Mouse (Mus musculus) CH12.LX (cell line): ENCODE data around the gene Ugt1a6b. TPM values are rescaled to one million over a fixed set of nuclear protein-coding genes. Genes with fewer than 3 reads are reported as not detected.

ENCODE experiments used
- DNase-seq: peaks from one replicate; pipeline ENCODE4 v3.0.0-alpha.2; 2013; ENCODE audit errors: extremely low read depth
- H3K27ac ChIP-seq: 2 replicates; pipeline ENCODE4 v1.5.1; 2012; ENCODE audit warnings: low read depth, mild to moderate bottlenecking, control low read depth, moderate library complexity; ENCODE audit not compliant: insufficient read depth
- H3K27me3 ChIP-seq: replicated peaks from 2 replicates; pipeline ENCODE3; 2012; ENCODE audit warnings: inconsistent platforms
- H3K36me3 ChIP-seq, 2 experiments: replicated peaks in 1 of 2; 2 replicates each; pipeline versions ENCODE3 to v1.6.1; 2012; ENCODE audit warnings: inconsistent platforms in 1 of 2, low read length in 1 of 2, mild to moderate bottlenecking in 1 of 2, mixed read lengths in 1 of 2, moderate library complexity in 1 of 2; ENCODE audit not compliant: control insufficient read depth in 1 of 2, insufficient read depth in 1 of 2
- H3K4me1 ChIP-seq, 2 experiments: 2 replicates each; pipeline ENCODE4 v1.6.1; 2012; ENCODE audit warnings: inconsistent platforms in 1 of 2, moderate library complexity in 1 of 2; ENCODE audit not compliant: insufficient read depth in 2 of 2, control insufficient read depth in 1 of 2
- H3K4me2 ChIP-seq: 2 replicates; pipeline ENCODE4 v1.6.1; 2012; ENCODE audit warnings: low read depth, mild to moderate bottlenecking, control low read depth; ENCODE audit not compliant: poor library complexity, insufficient read depth, severe bottlenecking
- H3K4me3 ChIP-seq, 3 experiments: fragments of 150-350 bp in 1 of 3; sonication (generic) in 1 of 3; replicated peaks in 1 of 3; 2 replicates each; pipeline versions ENCODE3 to v1.5.1; 2011 to 2012; ENCODE audit warnings: low read depth in 2 of 3, low read length in 2 of 3, mild to moderate bottlenecking in 2 of 3, moderate library complexity in 2 of 3, control low read depth in 1 of 3, improper control_type of control experiment in 1 of 3, inconsistent platforms in 1 of 3, mixed read lengths in 1 of 3; ENCODE audit not compliant: poor library complexity in 1 of 3
- H3K79me2 ChIP-seq: replicated peaks from 2 replicates; pipeline ENCODE4 v1.6.1; 2012; ENCODE audit warnings: mild to moderate bottlenecking, moderate library complexity; ENCODE audit not compliant: control insufficient read depth, poor library complexity, insufficient read depth, severe bottlenecking; ENCODE audit errors: extremely low read depth
- H3K9ac ChIP-seq: 2 replicates; pipeline ENCODE4 v1.6.1; 2012; ENCODE audit warnings: low read depth, mild to moderate bottlenecking, control low read depth, moderate library complexity; ENCODE audit not compliant: insufficient read depth
- H3K9me3 ChIP-seq: replicated peaks from 2 replicates; pipeline ENCODE3; 2012; ENCODE audit warnings: low read length, inconsistent platforms, mixed read lengths
- CHD2 ChIP-seq: IDR thresholded peaks from 2 replicates; pipeline ENCODE4 v1.6.1; 2011; ENCODE audit warnings: low read length, improper control_type of control experiment
- CTCF ChIP-seq, 2 experiments: IDR thresholded peaks in 1 of 2; conservative IDR thresholded peaks in 1 of 2; 2 replicates each; pipeline ENCODE4 v1.5.1; 2011 to 2012; ENCODE audit warnings: low read depth in 2 of 2, low read length in 2 of 2, improper control_type of control experiment in 1 of 2, inconsistent platforms in 1 of 2, mild to moderate bottlenecking in 1 of 2, moderate library complexity in 1 of 2
- E2F4 ChIP-seq: IDR thresholded peaks from 2 replicates; pipeline ENCODE4 v1.6.1; 2011; ENCODE audit warnings: low read depth, low read length, improper control_type of control experiment; ENCODE audit not compliant: insufficient replicate concordance
- IRF4 ChIP-seq: IDR thresholded peaks from 2 replicates; pipeline ENCODE4 v1.6.1; 2014; ENCODE audit warnings: low read depth, mild to moderate bottlenecking, inconsistent platforms, low read length, improper control_type of control experiment
- JUN ChIP-seq: IDR thresholded peaks from 2 replicates; pipeline ENCODE4 v1.6.1; 2011; ENCODE audit warnings: low read depth, mild to moderate bottlenecking, low read length, improper control_type of control experiment, moderate library complexity; ENCODE audit not compliant: insufficient read depth
- JUND ChIP-seq: conservative IDR thresholded peaks from 2 replicates; pipeline ENCODE4 v1.6.1; 2011; ENCODE audit warnings: low read depth, low read length, improper control_type of control experiment
- KAT2A ChIP-seq: IDR thresholded peaks from 2 replicates; pipeline ENCODE4 v1.6.1; 2012; ENCODE audit warnings: low read length, improper control_type of control experiment, inconsistent platforms; ENCODE audit not compliant: insufficient replicate concordance
- MAFK ChIP-seq: IDR thresholded peaks from 2 replicates; pipeline ENCODE4 v1.6.1; 2011; ENCODE audit warnings: low read length, improper control_type of control experiment; ENCODE audit not compliant: insufficient replicate concordance
- MEF2A ChIP-seq: IDR thresholded peaks from 2 replicates; pipeline ENCODE4 v1.6.1; 2014; ENCODE audit warnings: low read depth, mild to moderate bottlenecking, inconsistent platforms, low read length, improper control_type of control experiment, borderline replicate concordance
- MYC ChIP-seq: IDR thresholded peaks from 2 replicates; pipeline ENCODE4 v1.6.1; 2011; ENCODE audit warnings: low read depth, mild to moderate bottlenecking, improper control_type of control experiment, low read length
- NELFE ChIP-seq: IDR thresholded peaks from 2 replicates; pipeline ENCODE4 v1.6.1; 2011; ENCODE audit warnings: low read depth, low read length, improper control_type of control experiment
- PAX5 ChIP-seq: IDR thresholded peaks from 2 replicates; pipeline ENCODE4 v1.6.1; 2012; ENCODE audit warnings: low read length, inconsistent platforms, mixed read lengths
- POLR2A ChIP-seq: IDR thresholded peaks from 2 replicates; pipeline ENCODE4 v1.6.1; 2011; ENCODE audit warnings: low read depth, mild to moderate bottlenecking, improper control_type of control experiment, low read length
- POLR2AphosphoS2 ChIP-seq: IDR thresholded peaks from 2 replicates; pipeline ENCODE4 v1.6.1; 2011; ENCODE audit warnings: low read depth, low read length, improper control_type of control experiment
- RAD21 ChIP-seq: IDR thresholded peaks from 2 replicates; pipeline ENCODE4 v1.6.1; 2011; ENCODE audit warnings: low read depth, mild to moderate bottlenecking, low read length, improper control_type of control experiment, moderate library complexity
- RCOR1 ChIP-seq: conservative IDR thresholded peaks from 2 replicates; pipeline ENCODE4 v1.6.1; 2012; ENCODE audit warnings: low read depth, mild to moderate bottlenecking, inconsistent platforms, low read length, improper control_type of control experiment
- SIN3A ChIP-seq: IDR thresholded peaks from 2 replicates; pipeline ENCODE4 v1.6.1; 2012; ENCODE audit warnings: low read length, improper control_type of control experiment, inconsistent platforms
- TCF12 ChIP-seq: IDR thresholded peaks from 2 replicates; pipeline ENCODE4 v1.6.1; 2014; ENCODE audit warnings: low read depth, mild to moderate bottlenecking, inconsistent platforms, low read length, improper control_type of control experiment
- USF2 ChIP-seq: conservative IDR thresholded peaks from 2 replicates; pipeline ENCODE4 v1.6.1; 2011; ENCODE audit warnings: low read depth, low read length, improper control_type of control experiment
- ZMIZ1 ChIP-seq: IDR thresholded peaks from 2 replicates; pipeline ENCODE4 v1.6.1; 2012; ENCODE audit warnings: low read depth, mild to moderate bottlenecking, inconsistent platforms, low read length, improper control_type of control experiment
- dilution Hi-C: fragments of 300-500 bp; cut with MboI; formaldehyde crosslinking; loops from 2 replicates; pipeline ENCODE4 v1.14.3; 2020; ENCODE audit warnings: low sequenced_read_pairs; ENCODE audit not compliant: extremely low pct_unique_long_range_greater_than_20kb, extremely low pct_ligation_motif_present
- in situ Hi-C: fragments of 300-500 bp; cut with MboI; formaldehyde crosslinking; loops from 3 replicates; pipeline ENCODE4 v1.14.3; 2019; ENCODE audit warnings: low sequenced_read_pairs, low pct_ligation_motif_present, low pct_unique_long_range_greater_than_20kb, mixed read lengths
- polyA plus RNA-seq: library from polyadenylated mRNA; unstranded; fragments of >175 nt; gene quantifications from 2 replicates; pipeline ENCODE4 v1.2.1, GENCODE M21; 2012; ENCODE audit warnings: low read depth; ENCODE audit not compliant: insufficient read length
- total RNA-seq, 2 experiments: library from RNA; depleted of rRNA; stranded (reverse); fragments of 300-350 nt in 1 of 2; fragments of >200 nt in 1 of 2; gene quantifications; 2 replicates each; pipeline ENCODE4 v1.2.3; 2012 to 2014

Ugt1a6b gene
- total and polyA plus RNA-seq, 3 experiments = 0.13 to 0.26 TPM; not detected in 1

GRCm38 (mm10) chr1:88260114-88260513 lies 157.1 kb downstream of the Ugt1a6b start:
- no peak overlapping the region for H3K27ac ChIP-seq
- peaks cover 35% of the 10 kb centered on the region for H3K9me3 ChIP-seq
- peaks cover 2 to 29% of the 10 kb centered on the region in 2 experiments; a peak in 3 of 4 replicates for H3K4me1 ChIP-seq
- no peaks in the 10 kb centered on the region for H3K79me2 ChIP-seq
- in situ Hi-C loops = no loop called here
- H3K9ac ChIP-seq = no peak overlapping the region
- no peak for DNase-seq
- no peak overlapping the region for H3K4me2 ChIP-seq
- H3K4me3 ChIP-seq = no peak overlapping the region
- H3K27me3 ChIP-seq = peaks cover under 1% of the 10 kb centered on the region
- peaks cover 25 to 53% of the 10 kb centered on the region in 2 experiments for H3K36me3 ChIP-seq
- TF ChIP-seq NELFE (no peak), CTCF (conservative IDR thresholded peaks at IDR 0.05 in 1 of 2, IDR thresholded peaks at IDR 0.05 in 1 of 2; ENCODE audit: low read depth in 2 of 2, low read length in 2 of 2) (no peak), E2F4 (no peak), MYC (no peak), POLR2AphosphoS2 (peak; percentile 4; the same call in 1 of the 2 replicates), ZMIZ1 (no peak), PAX5 (no peak)
- dilution Hi-C loops = no loop called here

GRCm38 (mm10) chr1:88260604-88261377 lies 157.7 kb downstream of the Ugt1a6b start:
- Histone ChIP-seq H3K79me2 (no peaks in the 10 kb centered on the region), H3K36me3 (peaks cover 32 to 60% of the 10 kb centered on the region in 2 experiments), H3K9ac (no peak overlapping the region), H3K9me3 (peaks cover 29% of the 10 kb centered on the region), H3K4me2 (no peak overlapping the region), H3K4me1 (peaks cover 2 to 29% of the 10 kb centered on the region in 2 experiments; a peak in 3 of 4 replicates), H3K4me3 (no peak overlapping the region), H3K27me3 (no peaks in the 10 kb centered on the region), H3K27ac (no peak overlapping the region)
- DNase-seq = no peak
- TF ChIP-seq POLR2A (peak; percentile 3; the same call in 1 of the 2 replicates), RAD21 (no peak), MAFK (no peak), NELFE (no peak), MEF2A (no peak), USF2 (no peak), ZMIZ1 (0 out of 2 replicates have a peak, but pooled peaks have one; percentile 64)
- dilution Hi-C loops (no loop called here), in situ Hi-C loops (no loop called here)

GRCm38 (mm10) chr1:88261706-88262105 lies 158.7 kb downstream of the Ugt1a6b start:
- in situ Hi-C loops = no loop called here
- Histone ChIP-seq H3K79me2 (no peaks in the 10 kb centered on the region), H3K27ac (no peak overlapping the region), H3K4me2 (no peak overlapping the region), H3K27me3 (no peaks in the 10 kb centered on the region), H3K4me3 (no peak overlapping the region), H3K9me3 (peaks cover 23% of the 10 kb centered on the region), H3K9ac (no peak overlapping the region), H3K36me3 (peaks cover 40 to 69% of the 10 kb centered on the region in 2 experiments), H3K4me1 (peaks cover 2 to 29% of the 10 kb centered on the region in 2 experiments; a peak in 3 of 4 replicates)
- dilution Hi-C loops = no loop called here
- no peak for TF ChIP-seq JUND
- 0 out of 2 replicates have a peak, but pooled peaks have one; percentile 22 for TF ChIP-seq KAT2A
- no peak for TF ChIP-seq TCF12
- no peak for TF ChIP-seq RCOR1
- TF ChIP-seq SIN3A = 0 out of 2 replicates have a peak, but pooled peaks have one; percentile 22
- TF ChIP-seq CHD2 = 0 out of 2 replicates have a peak, but pooled peaks have one; percentile 23
- no peak for TF ChIP-seq MAFK
- peak; percentile 74 for TF ChIP-seq ZMIZ1
- no peak; the same call in 1 of the 2 replicates for TF ChIP-seq POLR2A
- no peak for TF ChIP-seq JUN
- TF ChIP-seq IRF4 = no peak
- no peak for TF ChIP-seq E2F4
- no peak for DNase-seq
